Mouse (Mus musculus) activated CD4-positive, CD25-positive, alpha-beta regulatory T cell, adult 4 months (primary cell): Measurements from ENCODE around the gene Tbxa2r. TPM values are rescaled to one million over a fixed set of nuclear protein-coding genes. Genes with fewer than 3 reads are reported as not detected.

Experiments used
- ATAC-seq: one replicate; pipeline ENCODE4 v1.8.0; 2017
- polyA plus RNA-seq, 2 experiments: library from polyadenylated mRNA; unstranded; fragments of 100-300 nt; shearing (Covaris generic); gene quantifications; one replicate each; pipeline ENCODE4 v1.2.1; 2017

The Tbxa2r gene
- polyA plus RNA-seq, 2 experiments from 2014 or later = 20.9 to 21.4 TPM

GRCm38 (mm10) chr10:81346453-81347067, 18.0 kb downstream of the Tbxa2r start:
- ATAC-seq = no peak

DNA sequence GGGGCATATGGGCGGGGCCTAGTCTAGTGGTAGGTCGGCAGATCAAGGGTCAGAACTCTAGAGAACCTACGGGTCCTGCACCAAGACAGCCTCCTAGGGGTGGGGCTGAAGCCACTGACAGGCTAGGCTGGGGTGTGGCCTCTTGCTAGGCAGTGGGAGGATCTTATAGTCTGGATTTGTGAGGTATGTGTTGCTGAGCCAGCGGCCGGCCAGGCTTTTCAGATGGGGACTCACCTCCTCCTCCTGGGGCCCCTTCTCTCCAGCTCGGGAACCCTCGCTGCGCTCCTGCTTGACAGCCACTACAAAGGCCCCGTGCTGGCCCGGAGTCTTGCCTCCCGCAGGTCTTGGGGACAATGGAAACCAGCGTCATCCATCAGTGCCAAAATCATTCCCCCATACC, 20.6 kb downstream of the Tbxa2r start:
- no peak for ATAC-seq

- ATAC-seq = no peak
Observed at GRCm38 (mm10) chr10:81349961-81350350, 21.4 kb downstream of the Tbxa2r start.

DNA sequence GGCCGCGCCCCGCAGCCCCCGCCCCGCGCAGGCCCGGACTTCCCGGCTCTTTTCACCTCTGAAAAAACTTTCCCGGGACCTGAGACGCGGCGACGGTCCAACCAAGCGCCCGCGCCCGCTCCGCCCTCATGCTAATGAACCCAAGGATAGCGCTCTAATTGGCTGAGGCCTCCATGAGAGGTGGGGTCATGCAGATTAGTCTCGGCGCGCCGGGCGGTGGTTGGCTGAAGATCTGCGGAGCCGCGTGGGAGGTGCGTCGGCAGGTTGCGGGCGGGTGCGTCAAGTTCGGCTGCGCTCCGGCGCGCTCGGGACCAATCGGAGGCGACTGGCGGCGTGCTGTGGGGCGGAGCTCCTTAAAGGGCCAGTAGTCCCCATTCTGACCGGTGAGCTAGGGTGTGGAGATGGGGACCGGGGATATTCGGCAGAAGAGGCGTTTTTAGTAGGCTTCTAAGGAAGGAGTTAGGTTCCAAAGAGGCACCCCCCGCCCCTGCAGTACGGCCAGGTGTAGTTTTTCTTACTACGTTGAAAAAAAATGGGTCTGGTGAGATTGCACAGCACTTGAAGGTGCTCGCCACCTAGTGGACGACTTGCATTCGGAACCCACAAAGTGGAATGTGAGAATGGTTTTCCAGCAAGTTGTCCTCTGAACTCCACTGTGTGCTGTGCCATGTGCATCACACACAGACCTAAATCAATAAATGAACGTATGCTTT, 22.0 kb downstream of the Tbxa2r start, which contains the start of gene Hmg20b:
Hmg20b (minus strand) TSS at position 130 of the 713 bp plus-strand sequence.
- ATAC-seq = peak; percentile 97

- no peak for ATAC-seq
Observed at GRCm38 (mm10) chr10:81351678-81352291, 23.3 kb downstream of the Tbxa2r start.

- ATAC-seq = no peak
Observed at GRCm38 (mm10) chr10:81354738-81355477, 26.4 kb downstream of the Tbxa2r start.

DNA sequence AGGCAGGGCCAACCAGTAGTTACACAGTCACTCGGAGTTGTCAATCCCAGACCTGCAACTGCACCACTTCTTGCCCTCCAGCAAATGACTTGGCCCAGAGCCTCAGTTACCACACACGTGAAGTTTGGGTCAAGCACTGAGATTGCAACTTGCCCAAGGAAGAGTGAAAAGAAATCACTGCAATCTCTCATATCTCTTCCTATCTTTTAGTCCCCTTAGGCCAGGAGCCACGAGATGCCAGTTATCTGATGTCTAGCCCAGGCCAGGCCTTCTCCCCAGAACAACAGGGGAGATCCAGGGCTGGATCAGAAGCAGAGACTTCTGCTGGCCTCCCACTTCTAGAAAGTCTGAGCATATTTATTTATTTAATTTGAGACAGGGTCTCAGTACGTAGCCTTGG, 27.0 kb downstream of the Tbxa2r start:
- no peak for ATAC-seq

- no peak for ATAC-seq
Observed at GRCm38 (mm10) chr10:81356352-81356990, 27.9 kb downstream of the Tbxa2r start.

DNA sequence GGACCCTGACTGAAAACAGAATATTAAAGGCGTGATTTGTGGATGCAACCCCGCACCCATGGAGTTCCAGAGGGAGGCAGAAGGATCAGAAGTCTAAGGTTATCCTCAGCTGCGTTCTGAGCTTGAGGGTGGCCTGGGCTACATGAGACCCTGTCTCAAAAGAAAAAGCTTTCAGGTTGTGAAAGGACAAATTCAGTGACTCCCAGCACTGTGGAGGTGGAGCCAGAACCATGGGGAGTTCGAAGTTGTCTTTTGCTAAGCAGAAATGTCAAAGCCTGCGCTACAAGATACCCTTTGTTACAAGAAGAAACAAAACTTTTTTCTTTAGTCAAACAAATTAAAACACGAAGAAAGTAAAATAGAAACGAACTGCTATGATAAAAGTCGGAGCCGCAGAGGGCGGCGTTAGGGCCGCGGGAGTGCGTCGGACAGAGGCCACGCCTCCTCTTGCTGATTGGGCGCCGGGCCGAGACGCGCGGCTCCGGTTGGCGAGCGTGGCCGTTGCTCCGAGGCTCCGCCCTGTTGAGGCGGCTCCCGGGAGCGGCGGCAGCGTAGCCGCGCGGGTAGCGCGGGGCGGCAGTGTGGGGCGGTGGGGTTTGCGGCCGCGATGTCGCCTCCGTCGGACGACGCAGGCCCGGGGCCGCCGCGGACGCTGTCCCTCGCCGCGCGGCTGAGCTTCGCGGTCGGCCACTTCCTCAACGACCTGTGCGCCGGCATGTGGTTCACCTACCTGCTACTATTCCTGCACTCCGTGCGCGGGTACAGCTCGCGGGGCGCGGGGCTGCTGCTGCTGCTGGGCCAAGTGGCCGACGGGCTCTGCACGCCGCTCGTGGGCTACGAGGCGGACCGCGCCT, 28.7 kb downstream of the Tbxa2r start, which contains the start of gene Mfsd12:
Mfsd12 (plus strand) TSS at position 501 of the 854 bp plus-strand sequence.
- peak; percentile 91 for ATAC-seq

DNA sequence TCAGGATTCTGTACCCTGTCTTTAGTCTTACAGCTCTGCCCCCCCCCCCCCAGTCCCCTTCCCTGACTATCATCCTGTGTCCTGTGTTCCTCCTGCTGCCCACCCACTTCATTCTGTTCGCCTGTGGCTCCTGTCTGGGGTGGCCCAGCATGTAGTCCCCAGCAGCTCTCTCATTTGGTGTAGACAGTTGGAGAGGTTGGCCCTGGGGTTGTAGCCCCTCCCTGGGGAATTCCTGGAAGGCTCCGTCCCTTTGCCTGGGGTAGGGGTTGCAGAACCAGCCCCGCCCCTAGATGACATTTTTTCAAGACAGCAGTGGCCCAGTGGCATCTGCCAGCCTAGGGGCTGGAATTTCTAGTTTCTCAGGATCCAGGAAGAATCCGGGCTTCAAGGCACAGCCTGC, 29.7 kb downstream of the Tbxa2r start:
- ATAC-seq = no peak

- no peak for ATAC-seq
Observed at GRCm38 (mm10) chr10:81358841-81359240, 30.3 kb downstream of the Tbxa2r start.

DNA sequence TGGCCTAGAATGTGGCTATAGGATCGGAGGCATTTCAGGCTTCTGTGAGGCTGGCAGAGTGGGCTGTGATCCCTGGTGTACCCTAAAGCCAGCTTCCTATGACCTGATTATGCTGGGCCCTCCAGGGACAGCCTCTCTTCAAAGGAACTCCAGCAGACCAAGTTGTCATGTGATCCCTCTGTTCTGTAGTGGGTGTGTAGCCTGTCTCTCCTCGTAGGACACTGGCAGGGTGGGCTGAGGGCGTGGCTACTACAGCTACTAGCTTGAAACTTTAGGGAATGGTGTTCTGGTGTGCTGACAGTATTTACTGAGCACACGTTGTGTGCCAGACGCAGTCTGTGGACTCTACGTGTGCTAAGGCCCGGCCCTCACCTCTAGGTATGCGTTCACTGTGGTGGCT, 32.2 kb downstream of the Tbxa2r start:
- no peak for ATAC-seq

DNA sequence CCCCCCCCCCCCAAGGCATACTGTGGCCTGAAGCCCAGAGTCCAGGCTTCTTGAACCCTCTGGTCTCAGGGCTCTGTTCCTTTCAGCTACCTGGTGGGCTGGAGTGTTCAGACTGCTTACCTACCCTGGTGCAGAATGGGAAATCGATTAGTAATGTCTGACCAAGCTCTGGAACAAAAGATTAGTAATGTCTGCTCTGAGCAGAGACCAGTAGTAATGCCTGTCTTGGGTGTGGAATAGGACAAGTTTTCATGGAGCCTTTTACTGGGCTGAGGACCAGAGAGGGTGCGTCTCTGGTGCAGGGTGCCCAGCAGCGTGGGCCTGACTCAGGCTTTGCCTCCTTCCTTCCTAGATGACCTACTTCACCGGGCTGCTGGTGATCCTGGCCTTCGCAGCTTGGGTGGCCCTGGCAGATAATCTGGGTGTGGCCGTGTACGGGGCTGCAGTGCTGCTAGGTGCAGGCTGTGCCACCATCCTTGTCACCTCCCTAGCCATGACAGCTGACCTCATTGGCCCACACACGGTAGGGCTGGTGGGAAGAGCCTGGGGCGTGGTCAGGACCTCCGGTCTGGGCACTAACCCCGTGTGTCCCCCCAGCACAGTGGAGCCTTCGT, 33.9 kb downstream of the Tbxa2r start:
- ATAC-seq = no peak

DNA sequence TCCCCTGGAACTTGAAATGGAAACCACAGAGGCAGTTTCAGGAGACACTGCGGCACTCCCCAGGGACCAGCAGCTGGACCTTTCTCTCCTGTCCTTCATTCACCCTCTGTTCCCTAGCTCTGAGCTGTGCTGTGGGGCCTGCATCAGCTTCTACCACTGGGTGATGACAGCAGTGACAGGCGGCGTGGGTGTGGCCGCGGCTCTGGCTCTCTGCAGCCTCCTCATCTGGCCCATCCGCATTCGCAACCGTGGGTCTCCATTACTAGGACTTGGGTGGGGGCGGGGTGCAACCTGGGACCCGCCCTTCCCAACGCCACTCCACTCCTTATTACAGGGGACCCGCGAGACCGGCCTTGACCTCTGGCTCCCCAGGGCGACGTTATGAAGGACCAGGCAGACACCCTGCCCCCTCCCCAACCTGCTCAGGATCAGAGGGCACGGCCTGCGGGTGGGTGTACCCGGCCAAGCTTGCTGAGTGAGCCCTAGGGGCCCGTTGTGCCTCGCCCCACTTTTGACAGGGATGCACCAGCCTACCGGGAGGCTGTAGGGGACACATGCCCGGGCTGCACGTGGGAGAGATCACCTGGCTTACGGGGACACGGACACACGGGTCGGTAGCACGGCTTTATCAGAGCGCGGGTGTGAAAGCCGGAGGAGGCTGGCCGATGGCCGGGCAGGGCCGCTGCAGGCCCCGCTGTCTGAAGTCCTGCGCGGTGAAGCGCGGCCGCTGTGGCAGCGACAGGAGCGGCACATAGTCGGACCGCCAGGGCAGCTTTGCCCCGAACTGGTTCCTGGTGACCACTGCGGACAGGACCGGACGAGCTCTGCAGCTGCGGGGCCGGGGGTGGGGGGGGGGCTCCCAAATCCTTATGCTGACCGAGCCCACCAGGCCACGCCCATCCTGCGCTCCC, 35.2 kb downstream of the Tbxa2r start:
- ATAC-seq = no peak

DNA sequence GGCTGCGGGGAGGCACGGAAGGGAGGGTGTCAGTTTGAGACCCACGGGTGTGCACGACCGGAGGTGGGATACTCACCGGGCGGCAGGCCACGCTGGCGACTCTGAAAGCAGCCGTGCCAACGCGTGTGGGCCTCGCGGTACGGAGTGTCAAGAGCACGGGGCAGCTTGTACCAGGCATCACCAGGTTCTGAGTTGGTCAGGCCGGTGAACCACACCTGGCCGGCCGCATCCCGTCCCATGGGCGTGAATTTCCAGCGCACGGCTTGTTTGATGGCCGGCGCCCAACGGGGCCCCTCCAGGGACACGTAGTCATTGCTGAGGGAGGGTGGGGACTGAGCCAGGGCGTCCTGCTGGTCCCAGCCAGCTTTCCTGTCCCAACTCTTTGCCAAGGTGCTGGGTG, 36.1 kb downstream of the Tbxa2r start:
- no peak for ATAC-seq

DNA sequence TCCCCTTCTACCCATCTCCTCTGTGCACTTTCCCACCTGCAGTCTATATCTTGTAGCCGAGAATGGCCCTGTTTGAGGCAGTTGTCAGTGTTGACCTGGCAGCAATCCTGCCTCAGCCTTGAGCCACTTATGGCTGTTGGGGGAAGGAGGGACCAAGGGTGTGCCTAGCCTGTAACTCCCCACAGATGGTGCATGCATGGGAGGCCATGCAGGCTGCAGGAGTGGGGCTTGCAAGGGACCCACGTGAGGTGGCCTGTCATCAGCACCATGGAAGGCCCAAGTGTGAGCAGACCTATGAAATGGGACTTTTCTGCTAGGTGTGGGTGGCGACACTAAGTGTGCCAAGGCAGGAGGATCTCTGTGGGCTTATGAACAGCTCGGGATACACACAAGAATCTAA, 36.5 kb downstream of the Tbxa2r start:
- ATAC-seq = no peak

DNA sequence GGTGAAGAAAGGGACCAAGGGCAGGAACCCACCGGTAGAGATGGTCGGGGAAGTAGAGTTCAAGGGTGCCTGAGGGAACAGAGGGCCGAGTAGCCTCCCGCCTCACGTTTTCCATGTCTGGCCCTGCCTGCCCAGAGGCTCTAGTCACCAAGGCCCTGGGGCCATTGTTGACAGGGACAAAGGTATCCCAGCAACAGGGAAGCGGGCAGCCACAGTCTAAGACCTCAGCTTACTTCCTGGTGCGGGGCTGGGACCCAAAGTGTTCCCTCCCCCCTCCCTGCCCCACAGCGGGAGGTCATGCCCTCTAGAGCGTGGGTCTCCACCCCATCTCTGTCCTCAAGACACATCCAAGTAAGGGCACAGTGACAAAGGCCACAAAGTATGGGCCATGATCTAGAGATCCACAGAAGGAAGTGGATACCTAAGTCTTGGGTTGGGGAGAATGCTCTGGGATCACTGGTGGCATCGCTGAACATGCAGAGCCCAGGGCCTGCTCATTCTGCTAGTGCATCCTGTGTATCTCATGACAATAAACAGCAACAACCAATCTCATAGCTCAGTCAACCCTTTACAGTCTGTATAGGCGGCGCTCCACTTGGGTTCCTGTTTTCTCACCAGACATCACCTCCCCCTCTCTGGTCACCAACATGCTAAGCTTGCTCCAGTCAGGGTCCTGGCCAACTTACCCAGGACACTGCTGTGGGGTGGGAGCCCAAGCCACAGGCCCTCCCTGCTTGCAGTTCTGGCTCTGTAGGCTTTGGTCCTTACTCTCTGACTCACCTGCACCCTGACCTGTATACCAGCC, 37.3 kb downstream of the Tbxa2r start, which contains the start of gene 4930404N11Rik:
4930404N11Rik (minus strand) TSS at position 145 of the 805 bp plus-strand sequence.
- no peak for ATAC-seq

- ATAC-seq = no peak
Observed at GRCm38 (mm10) chr10:81366477-81367206, 38.1 kb downstream of the Tbxa2r start.

GRCm38 (mm10) chr10:81367207-81367495, 38.6 kb downstream of the Tbxa2r start:
- no peak for ATAC-seq
